Mouse (Mus musculus): ENCODE results near the gene Ltc4s.

DNA sequence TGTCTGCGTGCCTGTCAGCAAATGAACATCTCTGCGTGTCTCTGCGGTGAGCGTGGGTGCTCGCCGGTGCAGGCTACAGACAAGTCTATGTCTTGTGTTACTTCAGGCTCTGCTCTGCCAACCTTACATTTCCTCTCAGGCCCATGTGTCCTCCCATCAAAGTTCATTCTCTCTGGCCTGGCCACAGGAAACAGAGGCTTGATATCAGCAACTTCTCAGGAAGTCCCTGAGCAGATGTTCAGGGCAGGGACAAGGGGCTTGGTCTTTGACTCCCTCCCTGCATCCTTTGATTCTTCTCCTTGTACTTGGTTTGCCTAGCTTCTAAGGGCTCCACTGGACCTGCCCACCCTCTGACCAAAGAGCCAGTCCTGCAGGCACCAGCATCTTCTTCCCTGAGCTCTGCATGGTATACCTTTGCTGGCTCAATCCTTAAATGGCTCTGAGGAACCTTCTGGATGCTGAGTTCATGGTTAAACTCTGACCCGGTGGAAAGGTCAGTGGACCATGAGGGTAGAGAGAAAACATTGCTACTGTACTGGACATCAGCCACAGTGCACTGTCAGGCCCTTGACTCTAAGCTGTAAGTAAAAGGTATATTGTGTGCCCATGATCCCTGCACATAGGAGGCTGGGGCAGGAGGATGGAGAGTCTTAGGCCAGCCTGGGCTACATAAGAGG, 2.0 kb upstream of the Ltc4s start:
- TF ChIP-seq POLR2A (IDR thresholded peaks at IDR 0.05; ENCODE audit: control insufficient read depth, low read depth, low read length) (no peak), CTCF (IDR thresholded peaks at IDR 0.05; ENCODE audit: control insufficient read depth, insufficient read depth, insufficient replicate concordance, low read depth, low read length) (no peak)

Measured in testis, adult 2 months (tissue).